Mouse (Mus musculus) thymus, adult 2 months (tissue): ENCODE measurements around the gene Secisbp2.

Experiments used
- CTCF ChIP-seq: fragments of 200-500 bp; IDR thresholded peaks from 2 replicates; pipeline ENCODE4 v1.5.1; 2012; ENCODE audit warnings: mild to moderate bottlenecking, control low read depth, low read length, moderate library complexity, borderline replicate concordance; ENCODE audit not compliant: control insufficient read depth, poor library complexity, insufficient read depth; ENCODE audit errors: extremely low read depth
- POLR2A ChIP-seq: fragments of 200-500 bp; IDR thresholded peaks from 2 replicates; pipeline ENCODE4 v1.6.1; 2012; ENCODE audit warnings: mild to moderate bottlenecking, low read length, control low read depth, moderate library complexity; ENCODE audit not compliant: control insufficient read depth, poor library complexity, insufficient read depth; ENCODE audit errors: extremely low read depth

DNA sequence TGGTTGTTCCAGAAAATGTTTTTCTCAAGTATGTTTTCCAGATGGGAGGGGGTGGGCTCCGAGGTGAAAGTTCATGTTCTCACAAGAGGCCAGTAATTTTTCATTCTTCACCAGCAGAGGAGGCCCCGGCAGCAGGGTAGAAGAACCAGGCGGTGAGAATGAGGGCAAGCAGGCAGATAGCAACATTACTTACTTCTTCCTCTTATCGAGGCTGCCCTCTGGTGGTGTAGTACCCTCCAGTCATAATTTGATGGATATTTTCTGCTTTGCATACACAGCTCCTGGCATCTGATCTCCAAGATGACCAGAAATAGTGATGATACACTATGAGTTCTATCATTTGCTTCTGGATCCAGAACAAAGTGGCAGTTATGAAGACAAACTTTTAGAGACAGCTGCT is 12.5 kb upstream of the Secisbp2 start:
- TF ChIP-seq CTCF (no peak), POLR2A (no peak)
